Mouse (Mus musculus): ENCODE data around the gene Il1r1. TPM values are rescaled to one million over a fixed set of nuclear protein-coding genes. Genes with fewer than 3 reads are reported as not detected.

Il1r1 gene
- polyA plus RNA-seq (2014; fragmentation: Nextera tagmentation; extraction: Ambion mirVana), result 22.0 and 23.8 TPM in 2 replicates

DNA sequence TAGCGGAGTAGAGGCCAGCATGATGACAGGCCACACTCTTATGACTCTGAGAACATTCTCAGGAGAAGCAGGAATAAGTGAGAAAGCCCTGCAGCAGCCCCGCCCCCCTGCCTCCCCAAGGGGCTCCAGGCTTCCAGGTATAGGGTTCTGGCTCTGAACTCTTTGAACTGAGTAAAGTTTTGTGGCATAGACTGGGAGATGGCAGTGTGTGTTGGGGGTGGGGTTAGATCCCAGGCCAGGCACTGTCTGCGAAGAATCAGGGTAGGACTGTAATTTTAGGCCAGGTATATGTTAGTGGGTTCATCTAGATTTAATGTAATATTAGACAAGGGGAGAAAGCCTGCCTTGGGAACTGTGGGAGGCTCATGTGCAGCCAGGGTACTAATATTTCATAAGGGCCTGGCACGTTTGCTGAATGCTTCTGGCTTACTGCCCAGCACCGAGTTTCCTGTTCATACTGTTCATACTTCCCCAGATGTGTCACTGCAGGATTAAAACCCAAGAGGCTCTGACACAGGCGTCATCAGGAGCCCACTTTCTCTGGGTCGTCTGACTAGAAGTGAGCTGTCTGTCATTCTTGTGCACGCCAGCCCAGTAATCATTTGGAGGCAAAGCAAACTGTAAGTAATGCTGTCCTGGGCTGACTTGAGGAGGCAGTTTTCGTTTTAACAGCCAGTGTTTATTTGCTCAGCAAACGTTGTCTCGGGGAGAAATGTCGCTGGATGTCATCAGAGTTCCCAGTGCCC lies at the start of gene Il1r1:
Il1r1 (plus strand) TSS at position 542 of the 746 bp plus-strand sequence.
- H3K9me3 ChIP-seq (ENCODE audit: control insufficient read depth, low read length), result no peaks in the 10 kb centered on the region
- WGBS, result 44% methylated on average over 12 of the region's 12 CpGs
- H3K9ac ChIP-seq (ENCODE audit: low read depth, low read length), result no peak within 1 kb of the TSS
- DNase-seq (ENCODE audit: low spot score) (no peak), ATAC-seq (replicated peaks; ENCODE audit: low FRiP score) (no peak)
- no peaks in the 10 kb centered on the region for H3K27me3 ChIP-seq (replicated peaks; ENCODE audit: control insufficient read depth, insufficient read depth, low read length)
- H3K4me3 ChIP-seq (ENCODE audit: low read depth, low read length), result no peak within 1 kb of the TSS
- no peaks in the 10 kb centered on the region for H3K36me3 ChIP-seq (ENCODE audit: control insufficient read depth, insufficient read depth, low read length)
- peak within 1 kb of the TSS; percentile 21; the same call in 1 of the 2 replicates for H3K27ac ChIP-seq (ENCODE audit: low read depth, low read length)
- peak within 1 kb of the TSS; percentile 1; the same call in 1 of the 2 replicates for H3K4me2 ChIP-seq
- peaks cover 8% of the 10 kb centered on the region for H3K4me1 ChIP-seq (replicated peaks; ENCODE audit: control insufficient read depth, insufficient read depth, low read length)

DNA sequence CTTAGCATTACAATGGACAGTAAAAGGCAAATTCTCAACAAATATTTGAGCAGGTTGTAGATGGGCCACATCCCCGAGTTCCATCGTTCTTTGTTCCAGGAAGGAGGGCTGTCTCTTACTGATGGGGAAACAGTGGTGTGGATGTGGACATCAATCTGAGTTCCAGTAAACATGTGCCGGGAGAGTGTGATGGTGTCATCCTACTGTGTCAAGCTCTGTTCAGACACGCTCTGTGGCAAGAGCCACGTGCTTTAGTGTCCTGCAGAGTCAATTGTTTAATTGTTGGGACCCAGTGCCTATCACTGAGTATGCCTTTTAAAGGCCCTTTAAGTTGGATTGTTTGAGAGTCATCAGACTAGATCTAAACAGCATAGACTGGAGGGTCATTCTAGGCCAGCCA lies 49.8 kb upstream of the Il1r1 start:
- 83% methylated on average over 5 of the region's 5 CpGs for WGBS

DNA sequence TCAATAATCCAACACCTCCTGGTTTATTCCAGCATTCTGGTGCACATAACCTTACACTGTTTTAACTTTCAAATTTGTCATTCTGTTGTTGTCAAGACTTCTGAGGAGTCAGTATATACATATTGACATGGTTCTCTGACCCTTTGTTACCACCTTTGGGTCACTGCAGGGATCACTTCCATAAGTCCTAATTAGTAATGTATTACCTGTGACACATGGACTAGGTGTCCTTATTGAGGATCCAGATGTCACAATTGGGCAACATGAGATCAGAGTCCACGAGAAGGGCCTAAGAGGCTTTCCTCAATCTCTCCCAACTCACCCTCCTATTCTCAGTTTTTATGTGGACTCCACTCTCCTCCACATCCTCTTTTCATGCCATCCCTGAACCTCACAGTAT lies 49.1 kb upstream of the Il1r1 start:
- Histone ChIP-seq H3K4me2 (no peak overlapping the region), H3K4me3 (ENCODE audit: low read depth, low read length) (no peak overlapping the region), H3K4me1 (replicated peaks; ENCODE audit: control insufficient read depth, insufficient read depth, low read length) (no peaks in the 10 kb centered on the region), H3K9ac (ENCODE audit: low read depth, low read length) (no peak overlapping the region), H3K27me3 (replicated peaks; ENCODE audit: control insufficient read depth, insufficient read depth, low read length) (no peaks in the 10 kb centered on the region), H3K27ac (ENCODE audit: low read depth, low read length) (no peak overlapping the region), H3K9me3 (ENCODE audit: control insufficient read depth, low read length) (no peaks in the 10 kb centered on the region), H3K36me3 (ENCODE audit: control insufficient read depth, insufficient read depth, low read length) (no peaks in the 10 kb centered on the region)
- DNase-seq (ENCODE audit: low spot score), result no peak
- no peak for ATAC-seq (replicated peaks; ENCODE audit: low FRiP score)
- 71% methylated on average over 1 of the region's 1 CpGs for WGBS

More for the DNA sequence above, 49.8 kb upstream of the Il1r1 start:
- Histone ChIP-seq H3K4me2 (no peak overlapping the region), H3K27ac (ENCODE audit: low read depth, low read length) (no peak overlapping the region), H3K27me3 (replicated peaks; ENCODE audit: control insufficient read depth, insufficient read depth, low read length) (no peaks in the 10 kb centered on the region), H3K9me3 (ENCODE audit: control insufficient read depth, low read length) (no peaks in the 10 kb centered on the region), H3K9ac (ENCODE audit: low read depth, low read length) (no peak overlapping the region), H3K36me3 (ENCODE audit: control insufficient read depth, insufficient read depth, low read length) (no peaks in the 10 kb centered on the region), H3K4me3 (ENCODE audit: low read depth, low read length) (no peak overlapping the region), H3K4me1 (replicated peaks; ENCODE audit: control insufficient read depth, insufficient read depth, low read length) (no peaks in the 10 kb centered on the region)
- DNase-seq (ENCODE audit: low spot score), result no peak
- no peak for ATAC-seq (replicated peaks; ENCODE audit: low FRiP score)

DNA sequence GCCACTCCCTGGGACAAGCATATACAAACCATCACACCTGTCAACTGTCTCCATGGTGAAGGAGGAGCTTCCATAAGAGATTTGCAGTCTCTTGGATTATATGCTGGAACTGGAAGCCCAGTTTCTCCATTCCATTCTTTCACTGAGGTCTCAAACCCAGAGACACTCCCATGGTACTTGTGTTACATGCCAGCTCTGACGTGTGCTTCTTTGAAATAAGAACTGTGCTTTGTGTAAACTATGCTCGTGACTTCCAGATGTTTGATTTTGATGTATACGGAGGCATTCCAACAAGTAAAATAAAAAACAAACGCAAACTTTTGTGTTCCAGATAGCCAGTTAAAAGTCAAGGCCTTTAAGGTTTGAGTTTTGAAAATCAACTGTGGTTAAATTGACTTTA lies 45.8 kb upstream of the Il1r1 start:
- H3K4me3 ChIP-seq (ENCODE audit: low read depth, low read length), result no peak overlapping the region
- no peak for ATAC-seq (replicated peaks; ENCODE audit: low FRiP score)
- H3K27ac ChIP-seq (ENCODE audit: low read depth, low read length), result no peak overlapping the region
- H3K9me3 ChIP-seq (ENCODE audit: control insufficient read depth, low read length), result no peaks in the 10 kb centered on the region
- H3K27me3 ChIP-seq (replicated peaks; ENCODE audit: control insufficient read depth, insufficient read depth, low read length), result no peaks in the 10 kb centered on the region
- H3K9ac ChIP-seq (ENCODE audit: low read depth, low read length), result no peak overlapping the region
- H3K4me1 ChIP-seq (replicated peaks; ENCODE audit: control insufficient read depth, insufficient read depth, low read length), result no peaks in the 10 kb centered on the region
- H3K4me2 ChIP-seq, result no peak overlapping the region
- 65% methylated on average over 4 of the region's 4 CpGs for WGBS
- no peak for DNase-seq (ENCODE audit: low spot score)
- H3K36me3 ChIP-seq (ENCODE audit: control insufficient read depth, insufficient read depth, low read length), result no peaks in the 10 kb centered on the region

DNA sequence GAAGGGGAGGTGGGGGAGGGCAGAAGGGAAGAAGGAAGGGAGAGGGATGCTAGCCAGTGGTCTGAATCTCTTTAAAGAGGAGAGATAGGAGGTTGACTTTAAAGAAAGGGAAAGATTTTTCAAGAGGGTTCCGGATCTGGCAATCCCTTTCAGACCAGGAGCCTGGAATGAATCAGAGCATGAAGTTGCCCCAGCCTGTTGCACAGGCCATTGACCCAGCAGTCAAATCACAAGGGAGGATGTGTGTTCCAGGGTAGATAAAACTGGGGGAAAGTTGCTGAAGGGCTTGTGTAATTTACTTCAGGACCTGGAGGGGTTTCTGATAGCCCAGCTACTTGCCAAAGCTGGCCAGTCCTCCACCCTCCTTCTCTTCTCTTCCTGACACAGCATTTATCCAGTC lies 45.4 kb upstream of the Il1r1 start:
- no peaks in the 10 kb centered on the region for H3K9me3 ChIP-seq (ENCODE audit: control insufficient read depth, low read length)
- H3K27ac ChIP-seq (ENCODE audit: low read depth, low read length), result no peak overlapping the region
- no peak overlapping the region for H3K9ac ChIP-seq (ENCODE audit: low read depth, low read length)
- DNase-seq (ENCODE audit: low spot score) (no peak), ATAC-seq (replicated peaks; ENCODE audit: low FRiP score) (no peak)
- H3K4me2 ChIP-seq, result no peak overlapping the region
- WGBS, result 37% methylated on average over 1 of the region's 1 CpGs
- no peaks in the 10 kb centered on the region for H3K27me3 ChIP-seq (replicated peaks; ENCODE audit: control insufficient read depth, insufficient read depth, low read length)
- no peaks in the 10 kb centered on the region for H3K4me1 ChIP-seq (replicated peaks; ENCODE audit: control insufficient read depth, insufficient read depth, low read length)
- no peak overlapping the region for H3K4me3 ChIP-seq (ENCODE audit: low read depth, low read length)
- H3K36me3 ChIP-seq (ENCODE audit: control insufficient read depth, insufficient read depth, low read length), result no peaks in the 10 kb centered on the region

DNA sequence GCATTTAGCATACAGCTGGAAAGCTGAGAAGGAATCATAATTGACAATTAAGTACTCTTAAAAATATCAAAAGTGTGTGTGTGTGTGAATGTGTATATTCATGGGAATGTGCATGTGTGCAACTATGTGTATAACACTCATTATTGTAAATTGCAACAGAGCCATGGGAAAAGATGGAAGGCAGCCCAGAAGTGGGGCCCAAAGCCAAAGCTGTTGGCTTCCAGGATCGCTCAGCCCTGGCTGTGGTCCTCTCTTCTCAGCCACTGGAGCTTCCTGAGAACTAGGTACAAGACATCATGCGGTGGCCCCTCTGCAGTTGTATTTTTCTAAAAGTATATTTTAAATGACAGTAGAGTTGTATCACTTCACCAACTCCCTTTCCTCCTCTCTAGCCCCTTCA lies 44.0 kb upstream of the Il1r1 start:
- WGBS, result 78% methylated on average over 2 of the region's 2 CpGs
- H3K36me3 ChIP-seq (ENCODE audit: control insufficient read depth, insufficient read depth, low read length), result no peaks in the 10 kb centered on the region
- H3K27me3 ChIP-seq (replicated peaks; ENCODE audit: control insufficient read depth, insufficient read depth, low read length), result no peaks in the 10 kb centered on the region
- no peak overlapping the region for H3K9ac ChIP-seq (ENCODE audit: low read depth, low read length)
- no peaks in the 10 kb centered on the region for H3K9me3 ChIP-seq (ENCODE audit: control insufficient read depth, low read length)
- H3K4me1 ChIP-seq (replicated peaks; ENCODE audit: control insufficient read depth, insufficient read depth, low read length), result no peaks in the 10 kb centered on the region
- no peak overlapping the region for H3K4me2 ChIP-seq
- DNase-seq (ENCODE audit: low spot score) (no peak), ATAC-seq (replicated peaks; ENCODE audit: low FRiP score) (no peak)
- no peak overlapping the region for H3K27ac ChIP-seq (ENCODE audit: low read depth, low read length)
- no peak overlapping the region for H3K4me3 ChIP-seq (ENCODE audit: low read depth, low read length)

DNA sequence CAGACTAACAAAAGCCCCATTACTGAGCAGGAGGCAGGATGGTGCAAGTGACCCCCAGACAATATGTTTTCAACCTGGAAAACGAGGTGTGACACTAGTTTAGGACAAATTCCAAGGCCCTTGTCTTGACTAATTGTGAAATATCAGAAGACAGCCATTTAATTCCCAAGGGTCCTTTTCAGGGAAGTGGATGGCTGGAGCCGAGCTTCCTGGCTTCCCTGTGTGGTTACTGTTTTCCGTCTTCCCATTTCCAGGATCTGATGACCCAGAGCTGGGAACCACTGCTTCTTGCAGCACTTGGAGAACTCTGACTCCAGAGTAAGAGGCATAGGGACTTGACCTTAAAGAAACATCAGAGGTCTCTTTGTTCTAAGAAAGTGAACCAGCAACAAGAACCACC lies 43.2 kb upstream of the Il1r1 start:
- Histone ChIP-seq H3K4me3 (ENCODE audit: low read depth, low read length) (no peak overlapping the region), H3K9me3 (ENCODE audit: control insufficient read depth, low read length) (no peaks in the 10 kb centered on the region), H3K9ac (ENCODE audit: low read depth, low read length) (no peak overlapping the region), H3K27ac (ENCODE audit: low read depth, low read length) (no peak overlapping the region), H3K36me3 (ENCODE audit: control insufficient read depth, insufficient read depth, low read length) (no peaks in the 10 kb centered on the region), H3K4me1 (replicated peaks; ENCODE audit: control insufficient read depth, insufficient read depth, low read length) (no peaks in the 10 kb centered on the region), H3K27me3 (replicated peaks; ENCODE audit: control insufficient read depth, insufficient read depth, low read length) (no peaks in the 10 kb centered on the region), H3K4me2 (no peak overlapping the region)
- ATAC-seq (replicated peaks; ENCODE audit: low FRiP score) (no peak), DNase-seq (ENCODE audit: low spot score) (no peak)
- WGBS, result 54% methylated on average over 3 of the region's 3 CpGs

DNA sequence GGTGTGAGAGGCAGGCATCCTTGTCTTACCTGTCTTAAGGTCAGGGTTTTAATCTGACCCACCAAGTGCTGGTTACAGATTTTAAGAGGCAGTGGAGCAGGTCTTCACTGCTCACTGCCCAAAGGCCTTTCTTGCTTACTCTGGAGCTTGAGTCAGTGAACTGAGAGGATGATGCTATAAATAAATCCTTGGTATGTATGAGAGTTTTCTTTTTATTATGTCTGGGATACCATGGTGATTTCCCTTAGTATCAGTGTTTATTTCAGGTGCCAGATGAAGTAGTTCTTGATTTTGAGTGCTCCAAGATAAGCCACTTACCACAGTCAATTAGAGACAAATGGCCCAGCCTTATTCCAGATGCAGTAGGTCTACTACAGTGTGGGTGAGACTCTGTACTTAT lies 41.5 kb upstream of the Il1r1 start:
- ATAC-seq (replicated peaks; ENCODE audit: low FRiP score), result no peak
- Histone ChIP-seq H3K4me3 (ENCODE audit: low read depth, low read length) (no peak overlapping the region), H3K36me3 (ENCODE audit: control insufficient read depth, insufficient read depth, low read length) (no peaks in the 10 kb centered on the region), H3K4me1 (replicated peaks; ENCODE audit: control insufficient read depth, insufficient read depth, low read length) (no peaks in the 10 kb centered on the region), H3K27ac (ENCODE audit: low read depth, low read length) (no peak overlapping the region), H3K9me3 (ENCODE audit: control insufficient read depth, low read length) (no peaks in the 10 kb centered on the region), H3K9ac (ENCODE audit: low read depth, low read length) (no peak overlapping the region), H3K27me3 (replicated peaks; ENCODE audit: control insufficient read depth, insufficient read depth, low read length) (no peaks in the 10 kb centered on the region), H3K4me2 (no peak overlapping the region)
- DNase-seq (ENCODE audit: low spot score), result no peak

DNA sequence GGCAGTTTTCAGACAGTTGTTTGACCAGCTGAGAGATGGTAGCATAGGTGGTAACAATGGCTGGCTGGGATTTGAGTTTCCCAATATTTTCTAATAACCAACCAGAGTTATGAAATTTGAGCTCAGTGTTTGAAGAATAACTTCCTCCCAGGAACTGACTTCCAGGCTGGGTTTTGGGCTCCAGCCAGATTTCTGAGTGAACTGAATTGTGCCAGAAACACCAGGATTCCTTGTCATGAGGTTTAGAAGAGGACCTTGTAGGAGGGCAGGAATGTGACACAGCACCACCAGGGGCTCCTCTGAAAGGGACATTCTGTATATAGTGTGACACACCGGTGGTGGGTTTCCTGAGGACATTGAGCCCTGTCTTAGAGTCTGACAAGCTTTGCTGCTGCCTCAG lies 36.9 kb upstream of the Il1r1 start:
- H3K27me3 ChIP-seq (replicated peaks; ENCODE audit: control insufficient read depth, insufficient read depth, low read length), result no peaks in the 10 kb centered on the region
- H3K36me3 ChIP-seq (ENCODE audit: control insufficient read depth, insufficient read depth, low read length), result no peaks in the 10 kb centered on the region
- ATAC-seq (replicated peaks; ENCODE audit: low FRiP score) (no peak), DNase-seq (ENCODE audit: low spot score) (no peak)
- H3K9ac ChIP-seq (ENCODE audit: low read depth, low read length), result no peak overlapping the region
- H3K4me3 ChIP-seq (ENCODE audit: low read depth, low read length), result no peak overlapping the region
- no peak overlapping the region for H3K4me2 ChIP-seq
- H3K4me1 ChIP-seq (replicated peaks; ENCODE audit: control insufficient read depth, insufficient read depth, low read length), result no peaks in the 10 kb centered on the region
- H3K27ac ChIP-seq (ENCODE audit: low read depth, low read length), result no peak overlapping the region
- 76% methylated on average over 1 of the region's 1 CpGs for WGBS
- no peaks in the 10 kb centered on the region for H3K9me3 ChIP-seq (ENCODE audit: control insufficient read depth, low read length)
